Mouse (Mus musculus) forelimb bud, embryonic 11.5 days (tissue): Measurements from ENCODE around the gene Pqlc3.

Experiments
- DNase-seq: peaks from one replicate; pipeline ENCODE4 v3.0.0-alpha.2; 2012; ENCODE audit warnings: low read depth, low spot score

The Pqlc3 gene

GRCm38 (mm10) chr12:17009466-17009865 is 9.3 kb upstream of the Pqlc3 start:
- DNase-seq, result no peak

- DNase-seq, result no peak
Measured at GRCm38 (mm10) chr12:17001211-17001610, 1.0 kb upstream of the Pqlc3 start.

- DNase-seq, result no peak
Measured at GRCm38 (mm10) chr12:17000628-17001027, 420 bp upstream of the Pqlc3 start.

- no peak for DNase-seq
Measured at GRCm38 (mm10) chr12:16999146-16999545, 1.1 kb downstream of the Pqlc3 start.

GRCm38 (mm10) chr12:16996886-16997462 is 3.2 kb downstream of the Pqlc3 start:
- no peak for DNase-seq

GRCm38 (mm10) chr12:16996281-16996680 is 3.9 kb downstream of the Pqlc3 start:
- DNase-seq, result no peak

- DNase-seq, result no peak
Measured at GRCm38 (mm10) chr12:16994291-16994690, 5.9 kb downstream of the Pqlc3 start.

- no peak for DNase-seq
Measured at GRCm38 (mm10) chr12:16992355-16992754, 7.9 kb downstream of the Pqlc3 start.

- DNase-seq, result no peak
Measured at GRCm38 (mm10) chr12:16991376-16991775, 8.8 kb downstream of the Pqlc3 start.

GRCm38 (mm10) chr12:16985778-16986177 is 14.4 kb downstream of the Pqlc3 start:
- no peak for DNase-seq

- no peak for DNase-seq
Measured at GRCm38 (mm10) chr12:16977120-16977519, 23.1 kb downstream of the Pqlc3 start.

GRCm38 (mm10) chr12:16966811-16967210 is 33.4 kb downstream of the Pqlc3 start:
- DNase-seq, result no peak

GRCm38 (mm10) chr12:16963354-16963753 is 36.9 kb downstream of the Pqlc3 start:
- no peak for DNase-seq

GRCm38 (mm10) chr12:16958851-16959250 is 41.4 kb downstream of the Pqlc3 start:
- DNase-seq, result peak; percentile 20

- DNase-seq, result no peak
Measured at GRCm38 (mm10) chr12:16948239-16948638, 52.0 kb downstream of the Pqlc3 start.

GRCm38 (mm10) chr12:16941976-16942375 is 58.2 kb downstream of the Pqlc3 start:
- DNase-seq, result no peak
